Mouse (Mus musculus) naive thymus-derived CD4-positive, alpha-beta T cell, adult 2 months (primary cell): ENCODE data around the gene Unkl.
"Not testable (repeated sequence)": the region's sequence is repeated elsewhere in the genome, so short reads cannot be mapped to it uniquely, and the experiment has no call there.

Experiments
- DNase-seq: peaks from one replicate; pipeline ENCODE4 v3.0.0-alpha.2; 2011; ENCODE audit warnings: low read depth

The Unkl gene

DNA sequence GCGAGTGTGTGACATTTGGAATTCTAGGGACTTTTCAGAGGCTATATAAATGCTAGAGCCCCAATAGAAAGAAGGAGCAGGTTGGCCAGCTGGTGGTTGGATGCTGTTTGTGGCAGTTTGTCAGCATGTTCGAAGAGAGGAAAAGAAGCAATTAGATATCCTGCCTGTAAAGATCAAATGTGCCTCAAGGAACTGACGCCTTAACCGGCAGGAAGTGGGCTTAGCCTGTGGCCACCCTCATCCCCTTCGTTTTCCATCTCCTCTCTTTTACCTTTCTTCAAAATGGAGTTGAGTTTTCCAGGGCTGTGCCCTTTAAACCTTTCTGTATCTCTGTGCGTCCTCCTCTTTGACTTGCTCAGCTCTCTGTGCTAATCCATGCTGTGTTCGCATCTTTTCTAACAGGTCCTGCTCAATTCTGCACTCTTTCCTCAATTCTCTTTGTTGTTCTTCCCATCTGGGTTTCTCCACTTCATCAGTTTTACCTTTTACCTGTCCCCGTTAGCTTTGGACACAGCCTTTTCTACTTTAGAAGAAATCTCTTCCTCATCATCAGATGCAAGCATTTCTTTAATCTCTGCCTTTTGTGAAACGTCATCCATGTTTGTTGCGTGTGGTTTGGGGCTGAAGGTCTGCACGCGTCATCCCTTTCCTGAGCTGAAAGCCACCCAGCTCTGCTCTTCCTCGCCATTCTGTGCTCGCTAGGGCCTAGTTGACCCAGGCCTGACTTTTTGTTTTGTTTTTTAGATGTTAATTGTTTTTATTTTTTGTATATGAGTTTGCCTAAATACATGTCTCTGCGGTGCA lies 31.5 kb downstream of the Unkl start:
- DNase-seq, result peak; percentile 75

DNA sequence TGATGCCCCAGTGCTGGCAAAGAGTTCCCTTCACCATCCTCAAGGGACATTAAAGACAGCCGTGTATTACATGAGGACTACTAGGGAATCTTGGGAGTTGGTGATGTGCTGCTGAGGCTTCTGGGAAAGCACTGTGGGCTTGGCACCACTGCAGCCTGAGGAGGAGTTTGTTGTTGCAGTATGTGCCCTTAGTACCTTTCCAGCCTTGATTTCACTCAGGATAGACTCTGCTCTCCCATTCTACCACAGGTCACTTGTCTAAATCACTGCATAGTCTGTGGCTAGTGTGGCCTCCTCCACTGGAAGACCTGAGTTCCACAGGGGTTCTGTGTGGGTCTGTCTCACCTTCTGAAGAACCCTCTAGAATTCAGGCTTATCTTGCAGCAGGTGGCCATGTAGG lies 32.5 kb downstream of the Unkl start:
- no peak for DNase-seq

DNA sequence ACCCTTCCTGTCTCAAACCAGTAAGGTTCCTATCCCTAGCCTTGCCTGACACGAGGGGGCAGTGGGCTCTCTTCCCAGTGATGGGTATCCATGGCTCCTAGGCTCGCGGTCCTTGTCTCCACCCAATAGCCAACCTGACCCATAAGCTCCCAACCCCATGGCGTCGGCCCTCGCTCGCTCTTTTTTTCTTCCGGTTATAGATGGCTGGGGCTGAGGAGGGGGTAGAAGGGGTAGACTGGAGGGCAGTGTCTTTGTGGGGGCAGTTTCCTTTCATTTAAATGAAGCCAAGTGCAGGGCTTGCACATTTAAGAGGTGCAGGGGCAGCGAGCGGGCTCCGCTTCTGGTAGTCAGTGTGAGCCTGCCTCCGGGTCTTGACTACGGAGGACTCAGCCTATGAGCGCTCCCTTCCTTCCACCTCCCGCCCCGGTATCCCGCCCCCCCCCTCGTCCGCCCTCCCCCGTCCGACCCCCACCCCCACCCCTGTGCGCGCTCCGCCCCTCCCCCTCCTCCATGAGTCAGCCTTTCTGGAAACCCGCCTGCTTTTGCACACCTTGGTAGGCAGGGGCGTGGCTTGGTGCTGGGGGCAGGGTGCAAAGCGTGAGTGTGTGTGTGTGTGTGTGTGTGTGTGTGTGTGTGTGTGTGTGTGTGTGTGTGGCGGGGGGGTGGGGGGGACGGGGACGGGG lies 33.8 kb downstream of the Unkl start:
- DNase-seq, result peak; percentile 73

DNA sequence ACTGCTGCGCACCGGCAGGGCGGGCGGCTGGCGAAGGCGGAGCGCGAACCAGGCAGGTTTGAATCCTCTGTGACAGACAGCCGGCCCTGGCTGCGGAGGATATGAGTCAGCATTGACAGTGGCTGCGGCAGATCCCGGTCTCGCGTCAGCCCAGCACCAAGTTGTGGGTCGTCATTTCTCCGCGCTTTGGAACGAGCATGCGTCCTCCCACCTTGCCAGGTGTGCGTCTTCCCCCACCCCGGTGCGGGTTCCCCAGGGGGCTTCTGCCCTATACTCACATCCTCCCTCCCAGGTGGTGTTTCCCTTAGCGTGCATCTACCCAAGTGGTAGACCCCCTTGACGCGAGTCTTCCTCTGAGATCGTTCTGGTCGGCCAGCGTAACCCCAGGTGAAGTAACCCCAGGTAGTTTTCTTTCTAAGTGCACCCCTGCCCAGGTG lies 34.3 kb downstream of the Unkl start:
- not testable (repeated sequence) for DNase-seq

DNA sequence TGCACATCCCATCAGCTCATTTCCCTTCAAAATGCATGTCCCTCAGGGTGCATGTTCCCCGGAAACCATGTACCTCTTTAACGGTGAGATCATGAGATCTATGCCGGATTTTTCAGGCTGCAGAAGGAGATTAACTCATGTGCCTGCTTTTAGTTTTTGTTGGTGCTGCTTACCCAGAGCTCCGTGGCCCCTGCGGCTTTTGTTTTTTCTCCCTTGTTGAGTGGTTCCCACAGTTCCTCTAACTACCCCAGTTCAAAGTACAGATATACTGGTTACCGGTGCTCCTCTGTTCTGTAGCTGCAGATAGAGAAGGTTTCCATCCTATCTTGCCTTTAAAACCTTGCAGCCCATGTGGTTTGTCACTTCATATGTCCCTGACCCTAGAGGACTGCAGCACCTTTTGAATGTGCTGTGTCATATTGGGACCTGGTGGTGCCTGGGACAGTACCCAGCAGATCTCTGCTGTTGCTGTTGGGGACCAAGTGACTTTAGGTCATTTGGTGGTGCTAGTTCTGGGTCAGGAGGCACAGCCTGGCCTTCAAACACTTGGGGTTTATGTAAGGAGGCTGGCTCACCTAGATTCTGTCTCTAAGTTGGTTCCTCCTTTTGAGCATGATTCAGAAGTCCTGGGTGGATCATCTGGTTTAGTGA lies 34.9 kb downstream of the Unkl start:
- DNase-seq, result peak; percentile 60

DNA sequence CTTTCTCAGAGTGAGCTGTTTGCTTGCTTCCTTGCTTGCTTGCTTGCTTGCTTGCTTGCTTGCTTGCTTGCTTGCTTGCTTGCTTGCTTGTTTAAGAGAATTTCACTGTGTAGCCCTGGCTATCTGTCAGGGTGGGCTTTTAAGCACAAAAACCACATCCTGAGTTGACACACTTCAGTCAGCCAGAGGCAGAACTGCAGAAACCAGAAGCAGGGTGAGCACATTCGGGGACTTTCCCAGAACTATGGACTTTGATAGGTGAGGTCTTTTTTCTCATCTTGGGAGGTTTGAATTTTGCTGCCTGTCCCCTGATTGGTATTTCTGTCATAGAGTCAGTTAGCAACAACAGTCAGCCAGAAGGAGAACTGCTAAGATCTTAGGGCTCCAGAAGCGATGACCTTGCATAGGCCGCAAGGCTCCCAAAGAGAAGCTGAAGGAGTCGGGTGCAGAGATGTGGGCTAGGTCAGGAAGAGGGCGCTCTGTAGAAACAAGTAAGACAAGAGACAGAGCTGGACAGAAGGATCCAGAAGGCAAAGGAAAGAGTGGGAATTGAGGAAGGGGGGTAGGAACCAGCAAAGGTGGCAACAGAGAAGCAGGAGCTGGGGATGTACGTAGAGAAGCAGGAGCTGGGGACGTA lies 36.5 kb downstream of the Unkl start:
- DNase-seq, result peak; percentile 83

DNA sequence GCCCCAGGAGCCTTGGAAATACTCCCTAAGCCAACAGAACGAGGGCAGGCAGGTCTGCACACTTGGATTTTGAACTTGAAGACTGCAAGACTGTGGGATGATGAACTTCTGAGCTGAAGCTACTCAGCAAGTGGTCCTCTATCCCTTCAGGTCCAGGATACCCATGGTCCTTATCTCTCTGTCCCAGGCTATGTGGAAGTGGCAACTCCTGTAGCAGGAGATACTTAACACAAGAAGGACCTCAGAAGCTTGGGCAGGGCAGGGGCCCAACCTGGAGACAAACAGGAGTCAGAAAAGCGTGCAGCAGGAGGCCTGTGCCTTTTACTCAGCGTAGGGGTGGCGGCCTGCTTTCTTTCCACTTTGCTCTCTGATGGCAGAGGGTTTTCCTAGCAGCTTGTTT lies 37.5 kb downstream of the Unkl start:
- no peak for DNase-seq

DNA sequence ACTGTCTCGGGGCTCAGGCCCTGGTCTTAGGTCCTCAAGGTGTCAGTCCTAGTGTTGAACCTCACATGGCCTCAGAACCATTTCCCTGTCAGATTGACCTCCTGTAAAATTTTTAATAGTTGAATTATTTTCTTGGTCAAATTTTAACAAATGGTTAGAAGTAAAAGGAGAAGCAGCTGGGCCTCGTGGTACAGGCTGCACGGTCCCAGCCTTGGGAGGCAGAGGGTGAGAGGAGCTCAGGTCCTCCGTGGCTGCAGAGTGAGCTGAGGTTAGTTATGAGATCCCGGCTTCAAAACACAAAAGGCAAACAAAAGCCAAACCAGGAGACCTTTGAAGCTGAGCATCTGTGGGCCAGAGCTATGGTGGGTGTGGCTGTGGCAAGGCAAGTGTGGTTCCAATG lies 39.8 kb downstream of the Unkl start:
- DNase-seq, result no peak

DNA sequence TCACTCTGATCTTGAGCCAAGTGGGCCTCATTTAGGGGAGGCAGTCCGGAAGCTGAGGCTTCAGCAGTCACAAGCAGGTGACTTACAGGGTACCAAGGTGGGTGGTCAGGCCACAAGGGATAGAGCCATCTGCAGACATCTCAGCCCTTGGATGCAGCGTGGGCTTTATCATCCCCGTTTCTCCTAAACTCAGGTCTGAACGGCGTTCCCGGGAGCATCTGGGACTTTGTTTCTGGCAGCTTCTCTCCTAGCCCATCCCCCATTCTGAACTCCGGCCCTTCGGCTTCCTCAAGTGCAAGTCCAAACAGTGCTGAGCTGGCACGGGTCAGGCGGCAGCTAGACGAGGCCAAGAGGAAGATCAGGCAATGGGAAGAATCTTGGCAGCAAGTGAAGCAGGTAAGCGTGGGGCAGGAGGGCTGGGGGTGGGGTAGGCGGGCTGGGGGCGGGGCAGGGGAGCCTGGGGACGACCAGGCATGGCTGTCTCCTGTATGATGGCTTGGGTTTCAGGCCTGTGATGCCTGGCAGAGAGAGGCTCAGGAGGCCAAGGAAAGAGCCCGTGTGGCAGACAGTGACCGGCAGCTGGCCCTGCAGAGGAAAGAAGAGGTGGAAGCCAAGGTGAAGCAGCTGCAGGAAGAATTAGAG lies 41.9 kb downstream of the Unkl start:
- DNase-seq, result not testable (repeated sequence)

DNA sequence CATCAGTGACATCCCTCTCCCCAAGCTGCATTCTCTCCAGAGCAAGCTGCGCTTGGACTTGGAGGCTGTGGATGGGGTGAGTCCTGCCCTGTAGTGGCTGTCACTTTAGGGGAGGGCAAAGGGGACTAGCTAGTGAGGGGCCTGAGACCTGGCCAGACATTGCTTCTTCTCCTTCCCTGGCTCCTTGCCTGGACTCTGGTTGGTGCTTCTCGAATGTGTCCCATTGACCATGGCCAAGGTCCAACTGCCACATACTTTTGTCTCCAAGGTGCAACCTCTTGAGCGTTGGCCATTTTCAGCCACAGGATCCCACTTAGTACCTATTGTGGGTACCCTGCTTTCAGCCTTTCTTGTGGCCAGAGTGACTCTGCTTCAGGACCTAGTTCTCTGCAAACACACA lies 42.5 kb downstream of the Unkl start:
- no peak for DNase-seq

DNA sequence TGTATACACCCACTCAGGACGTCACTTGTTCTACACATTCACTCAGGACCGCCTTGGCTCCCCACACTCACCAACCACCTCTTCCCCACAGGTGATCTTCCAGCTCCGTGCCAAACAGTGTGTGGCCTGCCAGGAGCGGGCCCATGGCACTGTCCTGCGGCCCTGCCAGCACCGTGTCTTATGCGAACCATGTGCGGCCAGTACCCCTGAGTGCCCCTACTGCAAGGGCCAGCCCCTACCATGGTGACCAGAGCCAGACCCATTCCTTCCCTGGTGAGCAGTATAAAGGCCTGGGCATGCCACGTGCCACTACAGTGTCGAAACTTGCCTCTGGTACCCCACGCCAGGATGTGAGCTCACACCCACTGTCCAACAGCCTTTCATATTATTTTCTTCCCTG lies 43.4 kb downstream of the Unkl start:
- DNase-seq, result not testable (repeated sequence)

DNA sequence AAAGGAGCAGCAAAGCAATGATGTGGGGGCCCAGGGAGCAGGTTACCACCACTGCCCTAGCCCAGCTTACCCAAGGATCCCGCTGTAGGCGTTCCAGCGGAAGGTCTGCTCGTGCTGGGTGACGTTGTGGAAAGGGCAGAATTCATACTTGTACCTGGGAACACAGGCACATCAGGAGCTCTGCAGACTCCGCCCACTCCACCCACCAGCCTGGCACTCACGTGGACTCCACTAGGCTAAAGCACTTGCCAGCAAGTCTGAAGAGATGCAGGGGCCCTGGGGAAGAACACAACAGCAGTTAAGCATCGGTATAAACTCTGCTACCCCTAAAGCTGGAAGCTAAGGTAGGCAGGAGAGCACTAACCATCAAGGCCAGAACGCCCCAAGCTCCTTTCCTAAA lies 47.4 kb downstream of the Unkl start:
- DNase-seq, result no peak

DNA sequence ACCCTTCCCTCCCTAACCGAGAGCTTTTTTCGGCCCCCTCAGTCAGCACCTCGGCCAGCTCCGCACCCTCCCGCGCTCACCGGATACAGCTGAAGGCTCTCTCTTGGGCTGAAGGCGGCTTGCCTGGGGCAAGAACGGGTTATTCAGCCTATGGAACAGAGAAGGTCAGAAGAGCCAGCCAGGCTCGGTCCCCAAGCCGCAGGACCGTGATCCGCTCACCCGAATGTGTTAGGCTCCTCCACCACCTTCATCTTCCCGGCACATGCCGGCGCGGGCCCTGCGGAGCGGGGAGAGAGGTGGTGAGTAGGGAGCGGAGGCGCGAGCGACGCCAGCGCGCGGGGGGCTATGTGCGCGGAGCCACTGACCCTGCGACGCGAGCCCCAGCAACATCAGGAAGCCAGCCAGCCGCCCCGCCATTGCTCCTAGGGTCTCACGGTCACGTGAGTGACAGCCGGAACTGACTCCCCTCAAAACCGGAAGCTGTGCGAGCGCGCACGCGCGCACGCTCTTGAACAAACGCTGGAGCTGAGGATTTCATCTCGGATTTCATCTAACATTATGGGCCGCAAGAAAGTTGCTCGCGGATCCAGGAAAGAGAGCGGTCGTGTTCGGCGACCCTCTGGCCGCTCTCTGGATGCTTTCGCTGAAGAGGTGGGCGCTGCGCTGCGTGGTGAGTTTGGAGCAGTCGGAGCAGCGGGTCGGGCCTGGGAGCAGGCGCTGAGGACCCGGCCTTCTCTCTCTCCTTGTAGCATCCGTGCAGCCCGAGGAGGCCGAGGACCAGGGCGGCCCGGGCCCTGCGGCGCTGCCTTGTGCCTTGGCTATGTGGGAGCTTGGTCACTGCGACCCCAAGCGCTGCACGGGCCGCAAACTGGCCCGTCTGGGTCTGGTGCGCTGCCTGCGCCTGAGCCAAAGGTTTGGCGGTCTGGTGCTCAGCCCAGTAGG lies 51.8 kb downstream of the Unkl start, which contains the start of the genes Gnptg and Tsr3:
Gene Gnptg (minus strand): TSS at position 430 of the 942 bp plus-strand sequence.
Gene Tsr3 (plus strand): TSS at position 476 of the 942 bp plus-strand sequence.
- DNase-seq, result peak; percentile 93

DNA sequence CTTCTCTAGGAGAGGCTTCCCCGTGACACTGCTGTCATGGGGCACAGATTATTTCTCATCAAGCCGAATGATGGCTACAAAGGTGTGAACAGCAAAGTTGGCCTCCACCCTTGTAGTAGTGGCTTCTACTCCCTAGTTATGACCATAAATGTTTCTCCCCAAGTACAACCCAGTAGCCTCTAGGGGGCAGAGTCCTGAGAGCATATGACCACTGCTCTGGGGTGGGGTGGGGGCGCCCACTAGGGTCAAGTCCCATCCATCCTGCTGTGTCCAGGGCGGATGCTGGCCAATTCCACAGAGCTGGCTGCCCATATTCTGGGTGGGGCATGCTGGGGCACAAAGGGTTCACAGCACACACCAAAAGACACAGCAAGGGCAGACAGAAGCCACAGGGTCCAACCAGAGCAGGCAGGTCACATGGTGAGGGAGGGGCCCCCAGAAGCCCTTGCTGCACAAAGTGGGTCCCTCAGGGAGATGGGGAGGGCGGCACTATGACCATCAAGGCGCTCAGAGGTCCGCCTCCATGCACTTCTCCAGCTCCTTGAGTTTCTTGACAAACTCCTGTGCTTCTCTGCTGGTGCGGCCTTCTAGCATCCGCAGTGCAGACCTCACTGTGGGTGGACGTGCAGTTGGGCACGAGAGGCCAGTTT lies 55.1 kb downstream of the Unkl start:
- no peak for DNase-seq

DNA sequence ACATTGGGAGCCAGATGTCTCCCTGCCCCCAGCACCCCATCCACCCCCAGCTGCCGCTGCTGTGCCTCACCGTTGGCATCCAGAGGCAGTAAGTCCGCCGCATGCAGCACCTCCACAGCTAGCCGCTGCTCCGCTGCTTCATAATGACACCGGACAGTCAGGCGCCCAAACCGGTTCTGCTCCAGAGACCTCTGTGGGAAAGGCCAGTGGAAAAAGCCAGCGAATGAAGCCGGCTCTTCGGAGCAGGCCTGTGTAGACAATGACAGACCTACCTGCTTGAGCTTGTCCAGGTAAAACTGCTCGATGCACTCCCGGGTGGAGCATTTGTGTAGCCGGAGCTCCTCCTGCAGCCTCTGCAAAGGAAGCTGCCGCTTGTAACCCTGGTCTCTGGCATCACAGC lies 56.0 kb downstream of the Unkl start:
- DNase-seq, result no peak

DNA sequence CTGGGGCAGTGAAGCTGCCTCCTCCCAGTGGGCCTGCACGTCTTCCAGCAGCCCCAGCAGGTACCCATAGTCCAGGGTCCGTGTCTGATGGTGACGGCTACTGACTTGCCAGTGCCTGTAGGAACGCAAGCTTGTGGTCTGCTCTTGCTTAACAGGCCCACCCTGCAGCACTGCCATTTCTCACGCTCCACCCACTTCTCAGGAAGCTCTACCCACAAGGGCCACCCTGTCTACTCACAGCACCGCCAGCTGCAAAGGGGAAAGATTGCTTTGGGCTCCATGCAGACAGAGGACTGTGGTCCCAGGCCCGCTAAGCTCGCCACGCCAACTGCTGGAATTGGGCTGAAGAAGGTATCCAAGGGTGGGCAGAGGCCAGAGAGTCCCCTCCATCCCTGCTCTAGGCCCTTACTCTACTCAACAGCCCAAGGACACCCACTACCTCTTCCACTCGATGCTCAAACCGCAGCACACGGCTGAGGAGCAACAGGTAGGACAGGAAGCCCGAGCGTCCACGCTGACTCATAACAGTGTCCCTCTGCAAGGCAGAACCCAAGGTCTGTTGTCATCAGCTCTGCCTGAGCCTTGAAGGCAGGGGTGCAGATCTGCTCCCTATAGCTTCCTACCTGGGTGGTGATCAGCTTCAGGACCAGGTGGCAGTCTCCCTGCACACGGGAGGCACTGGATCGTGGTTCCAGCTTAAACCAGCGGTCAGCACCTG lies 60.0 kb downstream of the Unkl start:
- DNase-seq, result peak; percentile 37

DNA sequence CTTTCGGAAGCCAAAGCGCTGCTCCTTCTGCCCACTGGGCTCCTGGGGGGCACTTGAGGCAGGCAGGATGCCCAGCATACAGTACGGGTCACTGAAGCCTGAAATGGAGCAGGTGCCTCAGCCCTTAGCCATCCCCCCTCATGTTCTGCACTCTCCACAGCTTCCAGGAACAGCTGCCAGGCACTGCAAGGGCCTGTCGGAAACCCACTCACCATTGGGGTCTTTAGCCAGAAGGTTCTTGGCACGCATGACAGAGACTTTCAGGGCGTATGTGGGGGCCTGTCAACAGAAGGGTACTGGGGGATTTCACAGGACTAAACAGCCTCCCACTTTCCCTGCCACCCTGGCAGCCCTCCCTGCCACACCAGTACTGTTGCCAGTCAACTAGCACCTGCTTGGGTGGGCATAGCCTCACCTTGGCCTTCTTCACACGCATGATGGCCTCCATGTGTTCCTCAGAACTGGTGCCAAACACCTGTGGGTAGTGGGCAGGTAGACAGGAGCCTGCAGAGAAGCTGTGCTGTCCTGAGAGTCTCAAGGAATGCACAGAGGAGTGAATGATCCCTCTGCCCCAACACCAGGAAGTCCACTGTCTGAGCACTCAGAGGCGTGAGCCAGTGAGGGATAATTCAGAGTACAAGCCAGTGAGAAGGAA lies 62.1 kb downstream of the Unkl start:
- DNase-seq, result no peak

DNA sequence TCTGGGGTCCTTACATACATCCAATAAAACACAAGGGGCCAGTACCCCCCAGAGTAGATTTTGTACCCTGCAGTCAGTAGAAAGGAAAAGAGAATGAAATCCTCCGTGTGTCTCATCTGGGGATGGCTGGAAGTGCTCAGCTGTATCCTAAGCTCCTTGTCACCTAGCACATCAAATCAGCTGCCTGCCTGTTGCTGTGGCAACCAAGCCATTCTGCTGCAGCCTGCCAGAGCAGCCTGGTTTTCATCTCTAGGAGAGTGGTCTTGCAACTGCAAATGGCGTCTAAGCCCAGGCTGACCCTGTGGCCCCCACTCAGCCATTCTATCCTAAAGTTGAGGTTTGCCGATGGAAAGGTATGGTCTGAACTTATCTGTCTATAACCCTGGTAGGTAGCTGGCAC lies 64.4 kb downstream of the Unkl start:
- DNase-seq, result no peak

DNA sequence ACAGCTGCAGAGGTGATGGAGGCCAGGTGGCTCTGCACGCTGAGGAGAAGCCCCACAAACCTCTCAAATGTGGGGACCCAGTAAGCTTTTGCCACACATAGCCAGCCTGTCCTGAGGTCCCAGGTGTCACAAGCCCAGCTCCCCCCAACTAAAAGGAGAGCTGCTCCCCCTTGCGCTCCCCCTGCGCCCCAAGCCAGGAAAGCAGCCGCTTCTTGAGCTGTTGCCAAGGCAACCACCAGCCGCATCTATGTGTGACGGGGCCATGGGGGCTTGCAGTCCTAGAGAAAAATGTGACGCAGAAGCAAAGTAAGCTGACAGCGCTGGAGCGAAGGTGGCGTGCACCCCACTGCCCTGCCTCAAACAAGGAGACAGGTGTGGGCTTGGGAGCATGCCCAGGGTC lies 65.6 kb downstream of the Unkl start:
- no peak for DNase-seq
